Mouse (Mus musculus): ENCODE data around the gene Myl12a. TPM values are rescaled to one million over a fixed set of nuclear protein-coding genes. Genes with fewer than 3 reads are reported as not detected.

The Myl12a gene
- polyA plus RNA-seq, 1 experiment from 2014 or later = 574 TPM

GRCm38 (mm10) chr17:71010646-71011242, 8.1 kb upstream of the Myl12a start:
- Histone ChIP-seq H3K36me3 (no peaks in the 10 kb centered on the region), H3K9ac (no peak overlapping the region), H3K4me2 (replicated peaks) (no peak overlapping the region), H3K27ac (no peak overlapping the region), H3K27me3 (no peaks in the 10 kb centered on the region), H3K9me3 (no peaks in the 10 kb centered on the region), H3K4me1 (no peaks in the 10 kb centered on the region), H3K4me3 (no peak overlapping the region)
- ATAC-seq (ENCODE audit: insufficient number of reproducible peaks, insufficient read depth, low FRiP score, low TSS enrichment) = no peak
- WGBS = 59% methylated on average over 7 of the region's 7 CpGs

- Histone ChIP-seq H3K4me2 (replicated peaks) (no peak overlapping the region), H3K27ac (no peak overlapping the region), H3K4me1 (no peaks in the 10 kb centered on the region), H3K9ac (no peak overlapping the region), H3K27me3 (no peaks in the 10 kb centered on the region), H3K9me3 (no peaks in the 10 kb centered on the region), H3K36me3 (no peaks in the 10 kb centered on the region), H3K4me3 (no peak overlapping the region)
- 81% methylated on average over 1 of the region's 1 CpGs for WGBS
- no peak for ATAC-seq (ENCODE audit: insufficient number of reproducible peaks, insufficient read depth, low FRiP score, low TSS enrichment)
Observed at GRCm38 (mm10) chr17:71009751-71010150, 7.1 kb upstream of the Myl12a start.

- H3K27me3 ChIP-seq = no peaks in the 10 kb centered on the region
- no peak overlapping the region for H3K4me3 ChIP-seq
- 81% methylated on average over 3 of the region's 3 CpGs for WGBS
- no peak for ATAC-seq (ENCODE audit: insufficient number of reproducible peaks, insufficient read depth, low FRiP score, low TSS enrichment)
- H3K9me3 ChIP-seq = no peaks in the 10 kb centered on the region
- H3K9ac ChIP-seq = no peak overlapping the region
- no peak overlapping the region for H3K27ac ChIP-seq
- H3K4me1 ChIP-seq = peaks cover under 1% of the 10 kb centered on the region; the same call in 1 of the 2 replicates
- H3K4me2 ChIP-seq (replicated peaks) = no peak overlapping the region
- no peaks in the 10 kb centered on the region for H3K36me3 ChIP-seq
Observed at GRCm38 (mm10) chr17:71008676-71009075, 6.0 kb upstream of the Myl12a start.

- no peak for ATAC-seq (ENCODE audit: insufficient number of reproducible peaks, insufficient read depth, low FRiP score, low TSS enrichment)
- 77% methylated on average over 5 of the region's 5 CpGs for WGBS
- H3K27ac ChIP-seq = no peak overlapping the region
- no peaks in the 10 kb centered on the region for H3K36me3 ChIP-seq
- no peak overlapping the region for H3K4me2 ChIP-seq (replicated peaks)
- peaks cover 10% of the 10 kb centered on the region; the same call in 1 of the 2 replicates for H3K4me1 ChIP-seq
- no peak overlapping the region for H3K9ac ChIP-seq
- H3K9me3 ChIP-seq = no peaks in the 10 kb centered on the region
- H3K4me3 ChIP-seq = no peak overlapping the region
- no peaks in the 10 kb centered on the region for H3K27me3 ChIP-seq
Observed at GRCm38 (mm10) chr17:71006976-71007375, 4.3 kb upstream of the Myl12a start.

- H3K27me3 ChIP-seq = no peaks in the 10 kb centered on the region
- H3K9ac ChIP-seq = no peak overlapping the region
- no peak overlapping the region for H3K27ac ChIP-seq
- H3K4me3 ChIP-seq = no peak overlapping the region
- H3K9me3 ChIP-seq = no peaks in the 10 kb centered on the region
- no peak overlapping the region for H3K4me2 ChIP-seq (replicated peaks)
- no peaks in the 10 kb centered on the region for H3K36me3 ChIP-seq
- ATAC-seq (ENCODE audit: insufficient number of reproducible peaks, insufficient read depth, low FRiP score, low TSS enrichment) = no peak
- peaks cover 23% of the 10 kb centered on the region for H3K4me1 ChIP-seq
- WGBS = 91% methylated on average over 10 of the region's 10 CpGs
Observed at GRCm38 (mm10) chr17:71004186-71004960, 1.7 kb upstream of the Myl12a start.

GRCm38 (mm10) chr17:71003721-71004120, 1.0 kb upstream of the Myl12a start:
- Histone ChIP-seq H3K36me3 (no peaks in the 10 kb centered on the region), H3K4me3 (no peak overlapping the region), H3K9me3 (no peaks in the 10 kb centered on the region), H3K4me2 (replicated peaks) (no peak overlapping the region), H3K27me3 (no peaks in the 10 kb centered on the region), H3K4me1 (peaks cover 26% of the 10 kb centered on the region), H3K9ac (no peak overlapping the region), H3K27ac (peak overlapping the region; percentile 100; the same call in 1 of the 2 replicates)
- ATAC-seq (ENCODE audit: insufficient number of reproducible peaks, insufficient read depth, low FRiP score, low TSS enrichment) = no peak
- WGBS = 86% methylated on average over 2 of the region's 2 CpGs

GRCm38 (mm10) chr17:71003112-71003511, 434 bp upstream of the Myl12a start:
- no peak for ATAC-seq (ENCODE audit: insufficient number of reproducible peaks, insufficient read depth, low FRiP score, low TSS enrichment)
- peak overlapping the region; percentile 100 for H3K27ac ChIP-seq
- peak overlapping the region; percentile 59 for H3K4me2 ChIP-seq (replicated peaks)
- WGBS = 55% methylated on average over 4 of the region's 4 CpGs
- H3K36me3 ChIP-seq = no peaks in the 10 kb centered on the region
- 0 out of 2 replicates have a peak overlapping the region, but pooled peaks have one; percentile 94 for H3K9ac ChIP-seq
- H3K27me3 ChIP-seq = no peaks in the 10 kb centered on the region
- no peak overlapping the region for H3K4me3 ChIP-seq
- H3K4me1 ChIP-seq = peaks cover 31% of the 10 kb centered on the region
- H3K9me3 ChIP-seq = no peaks in the 10 kb centered on the region

GRCm38 (mm10) chr17:71002081-71002743, 466 bp downstream of the Myl12a start, which contains the start of gene Myom1:
TSS of gene Myom1 (plus strand) at chr17:71002633.
- peak within 1 kb of the TSS; percentile 100 for H3K27ac ChIP-seq
- peak within 1 kb of the TSS; percentile 85 for H3K4me3 ChIP-seq
- no peaks in the 10 kb centered on the region for H3K27me3 ChIP-seq
- H3K9me3 ChIP-seq = no peaks in the 10 kb centered on the region
- H3K36me3 ChIP-seq = no peaks in the 10 kb centered on the region
- peak; percentile 92 for ATAC-seq (ENCODE audit: insufficient number of reproducible peaks, insufficient read depth, low FRiP score, low TSS enrichment)
- WGBS = under 1% methylated on average over 65 of the region's 65 CpGs
- peaks cover 32% of the 10 kb centered on the region for H3K4me1 ChIP-seq
- H3K9ac ChIP-seq = peak within 1 kb of the TSS; percentile 94
- H3K4me2 ChIP-seq (replicated peaks) = peak within 1 kb of the TSS; percentile 59

GRCm38 (mm10) chr17:71001699-71002080, 988 bp downstream of the Myl12a start:
- Histone ChIP-seq H3K27ac (peak overlapping the region; percentile 100), H3K27me3 (no peaks in the 10 kb centered on the region), H3K4me1 (peaks cover 32% of the 10 kb centered on the region), H3K4me3 (peak overlapping the region; percentile 85), H3K9me3 (no peaks in the 10 kb centered on the region), H3K9ac (peak overlapping the region; percentile 94), H3K36me3 (0 out of 2 replicates have a peak, but pooled peaks cover under 1% of the 10 kb centered on the region), H3K4me2 (replicated peaks) (peak overlapping the region; percentile 59)
- under 1% methylated on average over 42 of the region's 43 CpGs for WGBS
- ATAC-seq (ENCODE audit: insufficient number of reproducible peaks, insufficient read depth, low FRiP score, low TSS enrichment) = peak; percentile 61

- Histone ChIP-seq H3K4me3 (peak overlapping the region; percentile 85), H3K27ac (peak overlapping the region; percentile 100), H3K4me1 (peaks cover 32% of the 10 kb centered on the region), H3K36me3 (peaks cover 7% of the 10 kb centered on the region; the same call in 1 of the 2 replicates), H3K9me3 (no peaks in the 10 kb centered on the region), H3K9ac (peak overlapping the region; percentile 94), H3K4me2 (replicated peaks) (peak overlapping the region; percentile 59), H3K27me3 (no peaks in the 10 kb centered on the region)
- WGBS = 9% methylated on average over 6 of the region's 6 CpGs
- no peak for ATAC-seq (ENCODE audit: insufficient number of reproducible peaks, insufficient read depth, low FRiP score, low TSS enrichment)
Observed at GRCm38 (mm10) chr17:71001067-71001466, 1.6 kb downstream of the Myl12a start.

GRCm38 (mm10) chr17:71000255-71000654, 2.4 kb downstream of the Myl12a start:
- Histone ChIP-seq H3K4me2 (replicated peaks) (peak overlapping the region; percentile 59), H3K27me3 (no peaks in the 10 kb centered on the region), H3K4me3 (peak overlapping the region; percentile 12), H3K36me3 (peaks cover 14% of the 10 kb centered on the region), H3K9me3 (no peaks in the 10 kb centered on the region), H3K27ac (0 out of 2 replicates have a peak overlapping the region, but pooled peaks have one; percentile 5), H3K4me1 (peaks cover 32% of the 10 kb centered on the region), H3K9ac (peak overlapping the region; percentile 15; the same call in 1 of the 2 replicates)
- ATAC-seq (ENCODE audit: insufficient number of reproducible peaks, insufficient read depth, low FRiP score, low TSS enrichment) = no peak
- WGBS = 51% methylated on average over 2 of the region's 2 CpGs
